Mouse (Mus musculus): ENCODE results near the gene Mob3b. TPM values are rescaled to one million over a fixed set of nuclear protein-coding genes. Genes with fewer than 3 reads are reported as not detected.
"Not testable (repeated sequence)": the region's sequence is repeated elsewhere in the genome, so short reads cannot be mapped to it uniquely, and the experiment has no call there.

The Mob3b gene
- polyA plus RNA-seq, 1 experiment from 2014 or later = 7.2 TPM

- no peak for DNase-seq (ENCODE audit: low spot score)
- Histone ChIP-seq H3K4me1 (no peaks in the 10 kb centered on the region), H3K4me3 (no peak overlapping the region), H3K9me3 (no peaks in the 10 kb centered on the region), H3K27me3 (ENCODE audit: insufficient read depth, poor library complexity, severe bottlenecking) (no peaks in the 10 kb centered on the region), H3K27ac (no peak overlapping the region), H3K36me3 (no peaks in the 10 kb centered on the region)
Measured at GRCm38 (mm10) chr4:34947181-34947580, 210.1 kb downstream of the Mob3b start.

GRCm38 (mm10) chr4:34941046-34941445, 216.2 kb downstream of the Mob3b start:
- Histone ChIP-seq H3K4me3 (no peak overlapping the region), H3K9me3 (no peaks in the 10 kb centered on the region), H3K27me3 (ENCODE audit: insufficient read depth, poor library complexity, severe bottlenecking) (no peaks in the 10 kb centered on the region), H3K4me1 (no peaks in the 10 kb centered on the region), H3K36me3 (no peaks in the 10 kb centered on the region), H3K27ac (no peak overlapping the region)
- 88% methylated on average over 25 of the region's 25 CpGs for WGBS
- DNase-seq (ENCODE audit: low spot score) = peak; percentile 62

GRCm38 (mm10) chr4:34928386-34928785, 228.9 kb downstream of the Mob3b start:
- H3K27ac ChIP-seq; H3K27me3 ChIP-seq (ENCODE audit: insufficient read depth, poor library complexity, severe bottlenecking): not testable (repeated sequence)

GRCm38 (mm10) chr4:34922177-34922870, 235.0 kb downstream of the Mob3b start:
- Histone ChIP-seq H3K4me3 (no peak overlapping the region), H3K27me3 (ENCODE audit: insufficient read depth, poor library complexity, severe bottlenecking) (no peaks in the 10 kb centered on the region), H3K4me1 (no peaks in the 10 kb centered on the region), H3K27ac (no peak overlapping the region), H3K9me3 (no peaks in the 10 kb centered on the region), H3K36me3 (no peaks in the 10 kb centered on the region)
- no peak for DNase-seq (ENCODE audit: low spot score)
- WGBS = 63% methylated on average over 6 of the region's 6 CpGs

More at GRCm38 (mm10) chr4:34928386-34928785, 228.9 kb downstream of the Mob3b start:
- 70% methylated on average over 7 of the region's 7 CpGs for WGBS
- not testable (repeated sequence) for H3K4me1 ChIP-seq; H3K9me3 ChIP-seq; H3K4me3 ChIP-seq; H3K36me3 ChIP-seq; DNase-seq (ENCODE audit: low spot score)

DNA sequence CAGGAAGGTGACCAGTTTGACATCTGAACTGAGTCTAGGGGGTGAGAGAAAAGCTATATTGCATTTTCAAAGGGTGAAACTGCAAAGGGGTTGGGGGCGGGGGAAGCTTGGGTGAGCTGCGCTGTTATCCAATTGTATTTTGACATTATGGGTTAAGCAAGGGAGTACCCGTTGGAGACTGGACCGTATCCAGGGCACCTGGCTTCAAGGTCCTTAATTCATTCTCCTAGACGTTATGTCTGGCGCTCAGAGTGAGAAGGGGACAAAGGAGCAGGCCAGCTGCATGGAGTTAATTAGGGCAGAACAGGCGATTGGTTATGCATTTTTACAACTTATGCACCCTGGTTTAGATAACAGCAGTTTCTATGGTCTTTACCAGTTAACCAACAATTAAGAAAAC, 239.9 kb downstream of the Mob3b start:
- Histone ChIP-seq H3K36me3 (no peaks in the 10 kb centered on the region), H3K27me3 (ENCODE audit: insufficient read depth, poor library complexity, severe bottlenecking) (no peaks in the 10 kb centered on the region), H3K4me1 (no peaks in the 10 kb centered on the region), H3K27ac (no peak overlapping the region), H3K9me3 (no peaks in the 10 kb centered on the region), H3K4me3 (no peak overlapping the region)
- DNase-seq (ENCODE audit: low spot score) = no peak
- 74% methylated on average over 7 of the region's 7 CpGs for WGBS

DNA sequence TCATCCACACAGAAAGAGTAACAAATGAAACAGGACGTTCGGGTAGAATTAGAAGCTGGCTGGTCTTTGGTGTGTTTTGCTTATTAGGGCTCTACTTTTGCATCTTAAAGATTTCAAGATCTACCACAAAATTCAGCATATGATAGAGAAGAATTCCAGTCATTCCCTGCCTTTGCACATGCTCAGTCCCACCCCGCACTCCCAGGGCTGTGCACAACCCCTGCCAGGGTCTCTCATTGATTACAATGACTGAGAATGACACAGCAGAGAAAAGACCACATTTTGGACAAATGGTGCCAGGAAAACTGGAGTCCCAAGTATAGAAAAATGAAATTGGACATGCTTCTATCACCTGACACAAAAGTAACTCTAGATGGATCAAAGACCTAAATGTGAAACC, 245.1 kb downstream of the Mob3b start:
- WGBS = 75% methylated on average over 3 of the region's 3 CpGs
- DNase-seq (ENCODE audit: low spot score) = no peak
- H3K27me3 ChIP-seq (ENCODE audit: insufficient read depth, poor library complexity, severe bottlenecking) = no peaks in the 10 kb centered on the region

GRCm38 (mm10) chr4:34911401-34911800, 245.9 kb downstream of the Mob3b start:
- Histone ChIP-seq H3K27ac (no peak overlapping the region), H3K27me3 (ENCODE audit: insufficient read depth, poor library complexity, severe bottlenecking) (no peaks in the 10 kb centered on the region), H3K4me1 (no peaks in the 10 kb centered on the region), H3K36me3 (no peaks in the 10 kb centered on the region), H3K9me3 (no peaks in the 10 kb centered on the region), H3K4me3 (no peak overlapping the region)
- 70% methylated on average over 3 of the region's 3 CpGs for WGBS
- DNase-seq (ENCODE audit: low spot score) = no peak

More for the DNA sequence above, 245.1 kb downstream of the Mob3b start:
- H3K4me3 ChIP-seq = no peak overlapping the region
- H3K9me3 ChIP-seq = no peaks in the 10 kb centered on the region
- no peak overlapping the region for H3K27ac ChIP-seq
- H3K36me3 ChIP-seq = no peaks in the 10 kb centered on the region
- H3K4me1 ChIP-seq = no peaks in the 10 kb centered on the region

DNA sequence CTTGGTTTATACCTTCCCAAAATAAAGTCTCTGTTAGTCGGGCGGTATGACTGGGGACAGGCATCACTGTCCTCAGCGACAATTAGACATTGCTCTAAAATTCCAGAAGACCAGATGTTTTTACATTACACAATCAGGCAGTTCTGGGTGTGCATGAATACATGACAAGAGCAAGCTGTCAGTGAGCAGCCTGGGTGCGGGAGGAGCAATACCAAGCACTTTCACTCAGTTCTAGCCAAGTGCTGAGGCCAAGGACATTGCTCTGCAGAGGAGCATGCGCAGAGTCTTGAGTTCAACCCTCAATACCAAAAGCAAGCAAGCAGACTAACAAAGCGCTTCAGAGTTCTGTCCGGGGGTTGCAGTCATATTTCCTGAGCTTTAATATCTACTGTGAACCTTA, 249.2 kb downstream of the Mob3b start:
- H3K4me1 ChIP-seq = no peaks in the 10 kb centered on the region
- H3K27ac ChIP-seq = no peak overlapping the region
- no peaks in the 10 kb centered on the region for H3K36me3 ChIP-seq
- no peak for DNase-seq (ENCODE audit: low spot score)
- H3K27me3 ChIP-seq (ENCODE audit: insufficient read depth, poor library complexity, severe bottlenecking) = no peaks in the 10 kb centered on the region
- WGBS = 86% methylated on average over 7 of the region's 7 CpGs
- no peak overlapping the region for H3K4me3 ChIP-seq
- H3K9me3 ChIP-seq = no peaks in the 10 kb centered on the region

DNA sequence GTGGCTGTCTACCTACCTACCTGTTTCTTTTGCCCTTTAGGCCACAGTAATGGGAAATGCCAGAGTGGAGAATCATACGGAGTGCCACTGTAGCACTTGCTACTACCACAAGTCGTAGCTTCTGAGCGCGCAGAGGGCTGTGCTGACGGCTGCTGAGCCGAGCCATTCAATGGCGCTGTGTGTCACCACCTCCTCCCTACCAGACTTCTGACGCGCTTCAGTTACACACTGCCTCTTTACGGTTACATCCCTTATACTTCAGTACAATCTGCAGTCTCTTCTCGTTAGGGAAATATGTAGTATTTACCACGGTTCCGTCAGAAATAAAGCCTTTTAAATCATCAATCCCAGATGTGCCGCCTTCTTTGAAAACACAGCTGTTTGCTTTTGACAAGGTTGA, 250.3 kb downstream of the Mob3b start:
- Histone ChIP-seq H3K9me3 (no peaks in the 10 kb centered on the region), H3K27me3 (ENCODE audit: insufficient read depth, poor library complexity, severe bottlenecking) (no peaks in the 10 kb centered on the region), H3K4me3 (0 out of 2 replicates have a peak overlapping the region, but pooled peaks have one; percentile 12), H3K4me1 (no peaks in the 10 kb centered on the region), H3K36me3 (no peaks in the 10 kb centered on the region), H3K27ac (no peak overlapping the region)
- 45% methylated on average over 14 of the region's 14 CpGs for WGBS
- no peak for DNase-seq (ENCODE audit: low spot score)

DNA sequence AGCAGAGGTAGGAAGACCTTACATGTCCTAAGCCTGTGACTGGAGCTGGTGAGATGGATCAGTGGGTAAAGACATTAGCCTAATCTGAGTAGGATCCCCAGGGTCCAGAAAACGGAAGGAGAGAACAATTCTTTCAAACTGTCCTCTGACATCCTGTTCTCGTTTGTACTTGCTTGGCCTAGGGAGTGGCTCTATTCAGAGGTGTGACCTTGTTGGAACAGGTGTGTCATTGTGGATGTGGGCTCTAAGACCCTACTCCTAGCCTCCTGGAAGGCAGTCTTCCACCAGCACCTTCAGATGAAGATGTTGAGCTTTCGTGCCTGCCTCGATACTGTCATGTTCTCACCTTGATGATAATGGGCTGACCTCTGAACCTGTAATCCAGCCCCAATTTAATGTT, 251.1 kb downstream of the Mob3b start:
- no peak overlapping the region for H3K27ac ChIP-seq
- no peak for DNase-seq (ENCODE audit: low spot score)
- no peaks in the 10 kb centered on the region for H3K4me1 ChIP-seq
- 70% methylated on average over 4 of the region's 4 CpGs for WGBS
- no peaks in the 10 kb centered on the region for H3K9me3 ChIP-seq
- H3K36me3 ChIP-seq = no peaks in the 10 kb centered on the region
- H3K4me3 ChIP-seq = no peak overlapping the region
- H3K27me3 ChIP-seq (ENCODE audit: insufficient read depth, poor library complexity, severe bottlenecking) = no peaks in the 10 kb centered on the region

DNA sequence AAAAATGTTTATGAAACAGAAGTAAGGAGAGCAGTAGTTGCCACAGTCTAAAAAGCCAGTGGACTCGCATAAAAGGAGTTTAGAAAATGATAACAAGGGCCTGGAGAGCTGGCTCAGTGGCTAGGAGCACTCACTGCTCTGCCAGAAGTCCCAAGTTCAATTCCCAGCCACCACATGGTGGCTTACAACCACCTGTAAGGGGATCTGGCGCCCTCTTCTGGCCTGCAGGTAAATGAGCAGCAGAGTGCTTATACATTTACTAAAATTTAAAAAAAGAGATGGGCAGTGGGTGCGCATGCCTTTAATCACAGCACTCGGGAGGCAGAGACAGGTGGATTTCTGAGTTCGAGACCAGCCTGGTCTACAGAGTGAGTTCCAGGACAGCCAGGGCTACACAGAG, 251.9 kb downstream of the Mob3b start:
- no peaks in the 10 kb centered on the region for H3K4me1 ChIP-seq
- no peaks in the 10 kb centered on the region for H3K9me3 ChIP-seq
- H3K4me3 ChIP-seq = no peak overlapping the region
- no peaks in the 10 kb centered on the region for H3K27me3 ChIP-seq (ENCODE audit: insufficient read depth, poor library complexity, severe bottlenecking)
- no peaks in the 10 kb centered on the region for H3K36me3 ChIP-seq
- WGBS = 59% methylated on average over 5 of the region's 5 CpGs
- no peak overlapping the region for H3K27ac ChIP-seq
- no peak for DNase-seq (ENCODE audit: low spot score)

- 53% methylated on average over 3 of the region's 3 CpGs for WGBS
- H3K4me3 ChIP-seq; H3K4me1 ChIP-seq; H3K27ac ChIP-seq; H3K9me3 ChIP-seq; DNase-seq (ENCODE audit: low spot score); H3K36me3 ChIP-seq; H3K27me3 ChIP-seq (ENCODE audit: insufficient read depth, poor library complexity, severe bottlenecking): not testable (repeated sequence)
Measured at GRCm38 (mm10) chr4:34901582-34901981, 255.7 kb downstream of the Mob3b start.

GRCm38 (mm10) chr4:34901166-34901565, 256.1 kb downstream of the Mob3b start:
- DNase-seq (ENCODE audit: low spot score) = no peak
- 70% methylated on average over 4 of the region's 4 CpGs for WGBS
- no peaks in the 10 kb centered on the region for H3K4me1 ChIP-seq
- H3K4me3 ChIP-seq = no peak overlapping the region
- H3K36me3 ChIP-seq = no peaks in the 10 kb centered on the region
- H3K27me3 ChIP-seq (ENCODE audit: insufficient read depth, poor library complexity, severe bottlenecking) = no peaks in the 10 kb centered on the region
- no peaks in the 10 kb centered on the region for H3K9me3 ChIP-seq
- H3K27ac ChIP-seq = no peak overlapping the region

GRCm38 (mm10) chr4:34900155-34900554, 257.1 kb downstream of the Mob3b start:
- Histone ChIP-seq H3K9me3 (no peaks in the 10 kb centered on the region), H3K4me1 (no peaks in the 10 kb centered on the region), H3K27ac (no peak overlapping the region), H3K4me3 (no peak overlapping the region), H3K27me3 (ENCODE audit: insufficient read depth, poor library complexity, severe bottlenecking) (no peaks in the 10 kb centered on the region), H3K36me3 (no peaks in the 10 kb centered on the region)
- DNase-seq (ENCODE audit: low spot score) = no peak
- WGBS = 48% methylated on average over 9 of the region's 9 CpGs

Data from heart, embryonic 10.5 days (tissue).